Mouse (Mus musculus) heart, embryonic 12.5 days (tissue): ENCODE measurements around the gene Spc25. TPM values are rescaled to one million over a fixed set of nuclear protein-coding genes. Genes with fewer than 3 reads are reported as not detected.

ENCODE experiments used
- polyA plus RNA-seq: library from polyadenylated mRNA; unstranded; fragments of >200 nt; fragmentation: Nextera tagmentation; extraction: Ambion mirVana; gene quantifications from 2 replicates; pipeline ENCODE4 v1.2.1, GENCODE M21; 2016

The Spc25 gene
- polyA plus RNA-seq, 1 experiment from 2014 or later: 135 TPM

Other genes with a start within 250 kb of the Spc25 start
- 2.4 and 2.8 TPM in 2 replicates for gene Nostrin, start 70.4 kb downstream of the Spc25 start, polyA plus RNA-seq
- gene G6pc2, start 4.9 kb upstream of the Spc25 start, polyA plus RNA-seq: not detected in 2 replicates
- 0.14 TPM in 1 of 2 replicates, not detected in the other for gene Abcb11, start 136.4 kb upstream of the Spc25 start, polyA plus RNA-seq
- gene Dhrs9, start 174.3 kb upstream of the Spc25 start, polyA plus RNA-seq: 0.05 TPM in 1 of 2 replicates, not detected in the other